Mouse (Mus musculus): ENCODE data around the gene Park7. TPM values are rescaled to one million over a fixed set of nuclear protein-coding genes. Genes with fewer than 3 reads are reported as not detected.

Park7 gene
- polyA plus RNA-seq, 1 experiment from 2014 or later, result 349 TPM

DNA sequence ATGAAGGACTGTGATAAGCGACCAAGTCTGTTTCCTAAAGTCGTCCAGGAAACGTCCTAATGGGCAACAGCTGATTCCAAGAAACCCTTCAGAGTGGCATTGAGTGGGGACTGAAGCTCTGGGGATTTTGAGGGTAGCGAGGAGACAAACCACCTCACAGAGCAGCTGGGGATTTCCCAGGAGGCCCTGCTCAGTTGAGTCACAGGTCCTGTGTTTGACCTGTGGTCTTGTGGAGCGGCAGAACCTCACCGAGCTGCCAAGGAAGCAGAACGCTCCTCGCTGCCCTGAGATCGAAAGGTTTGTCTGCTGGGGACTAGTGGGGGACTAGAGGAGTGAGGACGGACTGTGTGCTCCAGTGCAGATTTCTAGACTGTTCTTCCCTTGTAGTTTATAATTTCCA lies 13.6 kb upstream of the Park7 start:
- H3K27me3 ChIP-seq, result no peaks in the 10 kb centered on the region
- WGBS, result 53% methylated on average over 10 of the region's 10 CpGs
- H3K4me2 ChIP-seq, result no peak overlapping the region
- H3K4me1 ChIP-seq, result no peaks in the 10 kb centered on the region
- no peak overlapping the region for H3K27ac ChIP-seq
- no peak overlapping the region for H3K4me3 ChIP-seq
- H3K36me3 ChIP-seq, result no peaks in the 10 kb centered on the region
- H3K9ac ChIP-seq, result no peak overlapping the region
- no peak for ATAC-seq (ENCODE audit: insufficient number of reproducible peaks, low FRiP score, low TSS enrichment, low read depth)
- no peaks in the 10 kb centered on the region for H3K9me3 ChIP-seq

DNA sequence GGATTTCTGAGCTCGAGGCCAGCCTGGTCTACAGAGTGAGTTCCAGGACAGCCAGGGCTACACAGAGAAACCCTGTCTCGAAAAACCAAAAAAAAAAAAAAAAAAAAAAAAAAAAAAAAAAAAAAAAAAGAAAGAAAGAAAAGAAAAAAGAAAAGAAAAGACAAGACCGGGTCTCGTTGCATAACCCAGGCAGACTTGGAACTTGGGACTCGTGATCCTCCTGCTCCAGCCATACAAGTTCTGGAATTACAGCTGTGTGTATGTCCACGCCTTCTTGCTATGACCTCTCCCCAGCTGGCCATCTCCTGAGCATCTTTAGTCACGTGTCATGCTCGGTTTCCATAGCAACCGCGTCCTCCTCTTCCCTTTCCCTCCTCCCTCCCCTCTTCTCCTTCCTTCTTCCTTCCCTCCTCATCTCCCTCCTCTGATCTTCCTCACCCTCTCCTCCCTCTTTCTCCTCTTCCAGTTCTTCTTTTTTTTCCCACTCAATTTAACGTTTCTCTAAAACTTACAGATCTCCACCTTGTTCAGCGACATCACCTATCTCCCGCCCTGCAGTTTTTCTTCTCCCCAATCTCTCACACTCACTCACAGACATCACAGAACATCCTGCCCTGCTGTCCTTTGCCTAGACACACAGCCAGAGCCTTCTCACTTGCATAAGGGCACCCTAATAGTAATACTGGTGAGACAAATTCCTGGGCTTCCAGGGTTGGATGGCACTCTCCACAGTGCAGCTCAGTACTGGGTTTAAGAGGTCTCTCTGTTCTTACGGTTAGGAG lies 12.9 kb upstream of the Park7 start:
- Histone ChIP-seq H3K4me3 (no peak overlapping the region), H3K27me3 (no peaks in the 10 kb centered on the region), H3K27ac (no peak overlapping the region), H3K9me3 (no peaks in the 10 kb centered on the region), H3K4me1 (no peaks in the 10 kb centered on the region), H3K36me3 (no peaks in the 10 kb centered on the region), H3K4me2 (no peak overlapping the region), H3K9ac (no peak overlapping the region)
- no peak for ATAC-seq (ENCODE audit: insufficient number of reproducible peaks, low FRiP score, low TSS enrichment, low read depth)
- WGBS, result 54% methylated on average over 14 of the region's 14 CpGs

DNA sequence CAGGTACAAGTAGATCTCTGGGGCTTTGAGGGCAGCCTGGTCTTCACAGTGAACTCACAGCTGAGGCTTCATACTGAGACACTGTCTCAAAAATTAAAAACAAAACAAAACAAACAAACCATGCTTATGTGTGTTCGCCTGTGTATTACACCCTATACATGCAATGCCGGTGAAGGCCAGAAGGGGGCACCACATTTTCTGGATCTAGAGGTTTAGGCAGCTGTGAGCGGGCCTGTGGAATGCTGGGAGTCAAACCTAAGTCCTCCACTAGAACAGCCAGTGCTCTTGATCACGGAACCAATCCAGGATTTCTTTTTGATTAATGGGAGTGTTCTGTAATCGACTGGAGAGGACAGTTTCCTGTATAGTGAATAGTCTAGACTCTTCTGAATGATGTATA lies 11.7 kb upstream of the Park7 start:
- no peak for ATAC-seq (ENCODE audit: insufficient number of reproducible peaks, low FRiP score, low TSS enrichment, low read depth)
- Histone ChIP-seq H3K27me3 (no peaks in the 10 kb centered on the region), H3K4me1 (no peaks in the 10 kb centered on the region), H3K4me2 (no peak overlapping the region), H3K27ac (no peak overlapping the region), H3K4me3 (no peak overlapping the region), H3K36me3 (no peaks in the 10 kb centered on the region), H3K9ac (no peak overlapping the region), H3K9me3 (no peaks in the 10 kb centered on the region)
- WGBS, result 57% methylated on average over 5 of the region's 5 CpGs

DNA sequence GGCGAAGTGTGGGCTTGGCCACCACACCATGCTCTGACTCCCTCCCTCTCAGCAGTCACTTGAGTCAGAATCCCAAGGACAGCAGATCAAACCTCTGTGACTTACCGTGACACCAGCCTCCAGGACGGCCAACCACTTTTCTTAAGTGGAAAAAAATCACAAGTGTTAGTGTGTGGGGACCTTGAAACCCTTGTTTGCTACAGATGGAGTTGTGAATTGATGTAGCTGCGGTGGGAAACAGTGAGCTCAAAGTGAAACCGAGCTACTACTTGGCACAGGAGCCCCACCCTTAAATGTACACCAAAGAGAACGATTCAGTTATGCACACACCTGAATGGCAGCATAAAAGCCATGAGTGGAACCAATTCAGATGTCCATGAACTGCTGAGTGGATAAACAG lies 10.7 kb upstream of the Park7 start:
- H3K9me3 ChIP-seq, result no peaks in the 10 kb centered on the region
- H3K4me2 ChIP-seq, result no peak overlapping the region
- H3K27me3 ChIP-seq, result no peaks in the 10 kb centered on the region
- whole genome bisulfite sequencing, result 85% methylated on average over 6 of the region's 6 CpGs
- no peak for ATAC-seq (ENCODE audit: insufficient number of reproducible peaks, low FRiP score, low TSS enrichment, low read depth)
- no peak overlapping the region for H3K27ac ChIP-seq
- H3K4me3 ChIP-seq, result no peak overlapping the region
- H3K4me1 ChIP-seq, result no peaks in the 10 kb centered on the region
- no peaks in the 10 kb centered on the region for H3K36me3 ChIP-seq
- H3K9ac ChIP-seq, result no peak overlapping the region

DNA sequence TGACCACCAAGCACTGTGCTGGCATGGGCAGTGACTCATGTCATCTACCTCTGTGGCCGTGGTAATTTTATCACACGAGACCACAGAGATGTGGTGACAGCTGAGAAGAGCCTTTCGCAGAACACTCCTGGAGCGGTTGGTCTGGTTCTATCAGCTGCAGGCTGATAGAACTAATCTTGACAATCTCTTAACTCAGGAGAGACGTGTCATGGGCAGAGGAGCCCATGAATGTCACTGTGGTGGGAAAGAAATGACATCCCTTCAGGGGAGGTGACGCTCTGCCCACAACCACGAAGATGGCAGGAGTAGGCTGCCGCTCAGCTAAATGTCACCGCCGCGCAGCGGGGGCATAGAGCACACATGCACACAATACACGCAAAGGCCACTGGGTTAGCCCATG lies 10.1 kb upstream of the Park7 start:
- ATAC-seq (ENCODE audit: insufficient number of reproducible peaks, low FRiP score, low TSS enrichment, low read depth), result no peak
- Histone ChIP-seq H3K9ac (no peak overlapping the region), H3K4me3 (no peak overlapping the region), H3K9me3 (no peaks in the 10 kb centered on the region), H3K4me1 (no peaks in the 10 kb centered on the region), H3K4me2 (no peak overlapping the region), H3K36me3 (no peaks in the 10 kb centered on the region), H3K27me3 (no peaks in the 10 kb centered on the region), H3K27ac (no peak overlapping the region)
- WGBS, result 78% methylated on average over 13 of the region's 13 CpGs

DNA sequence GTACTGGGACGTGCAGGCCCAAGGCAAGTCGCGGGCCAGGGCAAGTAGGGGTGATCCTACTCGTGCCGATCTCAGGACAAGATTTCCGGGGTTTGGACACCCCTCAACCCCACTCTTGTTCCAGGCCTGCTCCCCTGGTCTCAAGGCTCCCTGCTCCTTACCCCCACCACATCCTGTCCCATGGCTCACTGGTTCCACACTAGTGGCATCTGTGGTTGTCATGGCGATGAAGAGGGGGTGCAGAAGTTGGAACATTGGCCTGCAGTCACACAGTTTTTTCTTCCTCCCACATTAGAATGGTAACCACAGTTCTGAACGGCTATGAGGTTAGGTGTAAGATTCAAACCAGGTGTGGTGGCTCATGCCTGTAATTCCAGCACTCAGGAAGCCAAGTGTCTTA lies 7.0 kb upstream of the Park7 start:
- Histone ChIP-seq H3K4me2 (no peak overlapping the region), H3K4me1 (no peaks in the 10 kb centered on the region), H3K9me3 (no peaks in the 10 kb centered on the region), H3K36me3 (no peaks in the 10 kb centered on the region), H3K27ac (no peak overlapping the region), H3K27me3 (no peaks in the 10 kb centered on the region), H3K9ac (no peak overlapping the region), H3K4me3 (no peak overlapping the region)
- WGBS, result 74% methylated on average over 8 of the region's 8 CpGs
- no peak for ATAC-seq (ENCODE audit: insufficient number of reproducible peaks, low FRiP score, low TSS enrichment, low read depth)

DNA sequence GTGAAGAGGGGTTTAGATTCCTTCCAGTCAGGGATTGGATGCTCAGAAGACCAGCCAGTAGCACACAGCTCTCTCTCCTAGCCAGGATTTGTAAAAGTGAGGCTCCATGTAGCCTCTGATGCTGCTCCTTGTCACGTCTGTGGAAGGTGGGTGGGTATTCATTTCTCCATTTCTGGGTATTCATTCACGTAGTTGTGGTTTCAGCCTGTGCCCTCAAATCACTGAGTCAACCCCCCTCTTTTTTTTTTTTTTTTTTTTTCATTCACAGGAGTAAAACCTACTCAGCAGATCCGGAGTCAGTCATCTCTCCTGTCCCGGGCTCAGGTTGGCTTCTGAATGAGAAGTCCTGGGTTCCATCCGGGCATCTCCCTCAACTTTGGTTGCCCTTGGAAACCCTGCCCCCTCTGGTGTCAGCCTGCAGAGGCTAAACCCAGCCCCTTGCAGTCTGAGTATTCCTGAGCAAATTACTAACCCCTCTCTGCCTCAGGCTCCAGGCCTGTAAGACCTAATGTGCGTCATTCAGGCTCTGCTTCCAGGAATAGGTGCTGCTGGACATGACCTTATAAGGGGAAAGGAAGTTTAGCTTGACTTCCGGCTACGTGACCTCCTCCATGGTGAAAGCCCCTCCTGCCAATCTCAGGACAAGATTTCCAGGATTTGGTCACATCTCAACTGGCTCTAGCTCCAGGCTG lies 3.2 kb upstream of the Park7 start:
- no peak overlapping the region for H3K27ac ChIP-seq
- H3K9me3 ChIP-seq, result no peaks in the 10 kb centered on the region
- no peaks in the 10 kb centered on the region for H3K27me3 ChIP-seq
- H3K4me1 ChIP-seq, result peaks cover 14% of the 10 kb centered on the region
- no peak overlapping the region for H3K4me2 ChIP-seq
- 71% methylated on average over 8 of the region's 8 CpGs for WGBS
- H3K36me3 ChIP-seq, result no peaks in the 10 kb centered on the region
- no peak overlapping the region for H3K9ac ChIP-seq
- no peak for ATAC-seq (ENCODE audit: insufficient number of reproducible peaks, low FRiP score, low TSS enrichment, low read depth)
- H3K4me3 ChIP-seq, result no peak overlapping the region

DNA sequence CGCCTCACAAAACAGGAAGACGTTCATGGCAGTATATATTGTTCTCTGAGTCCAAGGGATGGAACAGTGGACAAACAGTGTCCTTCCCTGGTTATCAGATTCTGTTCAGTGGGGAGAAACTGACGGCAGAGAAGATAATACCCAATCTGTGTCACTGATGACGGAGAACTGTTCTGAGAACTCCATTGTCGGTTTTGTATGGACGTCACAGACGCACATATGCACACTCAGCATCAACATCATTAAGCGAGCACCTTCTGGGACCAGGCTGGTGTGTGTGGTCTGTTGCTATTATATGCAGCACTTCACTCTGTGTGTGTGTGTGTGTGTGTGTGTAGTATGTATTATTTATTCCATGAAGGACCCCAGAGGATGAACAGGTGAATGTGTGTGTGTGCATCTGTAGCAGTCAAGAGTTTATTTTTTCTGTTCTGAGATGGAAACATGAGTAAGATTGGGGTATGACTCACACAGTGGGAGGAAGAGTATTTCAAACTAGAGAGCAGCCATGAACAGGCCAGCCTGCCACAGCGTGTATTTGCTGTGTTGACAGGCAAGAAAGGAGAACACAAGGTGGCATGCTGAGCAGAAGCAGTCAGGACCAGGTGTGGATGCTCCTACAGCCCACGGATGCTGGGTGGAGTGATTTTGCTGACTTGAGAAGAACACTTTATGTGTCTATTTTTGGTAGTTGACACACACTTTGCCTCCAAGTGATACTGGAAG lies 1.1 kb upstream of the Park7 start:
- Histone ChIP-seq H3K9me3 (no peaks in the 10 kb centered on the region), H3K4me2 (peak overlapping the region; percentile 58), H3K4me3 (peak overlapping the region; percentile 64), H3K27me3 (no peaks in the 10 kb centered on the region), H3K4me1 (peaks cover 14% of the 10 kb centered on the region), H3K9ac (peak overlapping the region; percentile 87), H3K36me3 (no peaks in the 10 kb centered on the region), H3K27ac (peak overlapping the region; percentile 92)
- 51% methylated on average over 10 of the region's 10 CpGs for WGBS
- ATAC-seq (ENCODE audit: insufficient number of reproducible peaks, low FRiP score, low TSS enrichment, low read depth), result no peak

DNA sequence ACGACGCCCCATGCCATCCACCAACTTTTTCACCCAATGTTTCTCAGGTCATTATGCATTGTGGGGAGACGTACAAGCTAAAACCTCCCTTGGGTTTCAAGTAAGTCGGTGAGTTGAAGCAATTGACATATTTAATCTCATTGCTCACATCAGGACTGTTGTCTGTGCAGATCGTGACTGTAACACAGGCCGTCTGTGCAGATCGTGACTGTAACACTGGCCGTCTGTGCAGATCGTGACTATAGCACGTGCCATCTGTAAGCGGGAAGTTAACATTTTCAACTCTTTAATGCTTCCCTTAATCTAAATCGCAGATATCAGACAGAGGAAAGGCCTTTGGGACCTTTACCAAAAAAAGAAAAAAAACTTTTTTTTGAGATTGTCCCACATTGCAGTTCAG lies 494 bp downstream of the Park7 start:
- peak overlapping the region; percentile 64 for H3K4me3 ChIP-seq
- H3K9ac ChIP-seq, result peak overlapping the region; percentile 44
- H3K4me1 ChIP-seq, result peaks cover 22% of the 10 kb centered on the region
- H3K27me3 ChIP-seq, result no peaks in the 10 kb centered on the region
- ATAC-seq (ENCODE audit: insufficient number of reproducible peaks, low FRiP score, low TSS enrichment, low read depth), result no peak
- WGBS, result 15% methylated on average over 12 of the region's 12 CpGs
- H3K9me3 ChIP-seq, result no peaks in the 10 kb centered on the region
- H3K27ac ChIP-seq, result peak overlapping the region; percentile 92
- peak overlapping the region; percentile 58 for H3K4me2 ChIP-seq
- no peaks in the 10 kb centered on the region for H3K36me3 ChIP-seq

DNA sequence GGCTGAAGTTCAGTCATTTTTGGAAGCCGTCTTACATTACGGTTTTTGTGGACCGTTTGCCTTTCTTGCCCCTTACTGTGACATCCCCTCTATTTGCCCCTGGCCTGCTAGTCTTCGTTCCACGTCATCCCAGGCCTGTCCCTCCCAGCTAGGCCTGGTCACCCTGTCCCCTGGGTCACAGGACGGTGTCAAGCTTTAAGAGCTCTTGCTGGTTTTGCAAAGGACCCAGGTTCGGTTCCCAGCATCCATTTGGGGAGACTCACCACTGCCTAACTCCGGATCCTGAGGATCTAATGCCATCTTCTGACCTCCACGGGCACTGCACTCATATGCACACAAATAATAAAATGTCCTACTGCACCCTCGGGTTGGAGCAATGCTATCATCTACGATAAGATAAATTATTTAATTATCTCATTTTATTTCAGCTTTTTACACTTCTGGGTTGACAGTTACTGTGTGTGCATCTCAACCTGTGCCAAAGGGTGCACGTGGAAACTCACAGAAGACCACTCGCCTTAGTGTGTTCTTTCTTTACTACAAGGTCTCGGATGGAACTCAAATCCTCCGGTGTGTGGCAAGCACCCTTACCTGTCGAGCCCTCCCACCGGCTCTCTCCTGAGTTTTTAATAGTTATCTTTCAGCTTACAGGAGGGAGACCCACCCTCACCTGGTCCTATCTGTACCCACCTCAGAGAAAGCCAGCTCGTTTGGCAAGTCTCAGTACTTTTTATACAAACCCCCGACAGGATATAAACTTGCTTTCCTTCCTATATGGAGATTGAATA lies 3.9 kb downstream of the Park7 start:
- ATAC-seq (ENCODE audit: insufficient number of reproducible peaks, low FRiP score, low TSS enrichment, low read depth), result no peak
- Histone ChIP-seq H3K4me1 (peaks cover 28% of the 10 kb centered on the region), H3K4me2 (peak overlapping the region; percentile 66), H3K27ac (peak overlapping the region; percentile 79), H3K27me3 (no peaks in the 10 kb centered on the region), H3K4me3 (peak overlapping the region; percentile 97), H3K36me3 (peaks cover 12% of the 10 kb centered on the region), H3K9me3 (no peaks in the 10 kb centered on the region), H3K9ac (no peak overlapping the region)
- 87% methylated on average over 19 of the region's 19 CpGs for WGBS

DNA sequence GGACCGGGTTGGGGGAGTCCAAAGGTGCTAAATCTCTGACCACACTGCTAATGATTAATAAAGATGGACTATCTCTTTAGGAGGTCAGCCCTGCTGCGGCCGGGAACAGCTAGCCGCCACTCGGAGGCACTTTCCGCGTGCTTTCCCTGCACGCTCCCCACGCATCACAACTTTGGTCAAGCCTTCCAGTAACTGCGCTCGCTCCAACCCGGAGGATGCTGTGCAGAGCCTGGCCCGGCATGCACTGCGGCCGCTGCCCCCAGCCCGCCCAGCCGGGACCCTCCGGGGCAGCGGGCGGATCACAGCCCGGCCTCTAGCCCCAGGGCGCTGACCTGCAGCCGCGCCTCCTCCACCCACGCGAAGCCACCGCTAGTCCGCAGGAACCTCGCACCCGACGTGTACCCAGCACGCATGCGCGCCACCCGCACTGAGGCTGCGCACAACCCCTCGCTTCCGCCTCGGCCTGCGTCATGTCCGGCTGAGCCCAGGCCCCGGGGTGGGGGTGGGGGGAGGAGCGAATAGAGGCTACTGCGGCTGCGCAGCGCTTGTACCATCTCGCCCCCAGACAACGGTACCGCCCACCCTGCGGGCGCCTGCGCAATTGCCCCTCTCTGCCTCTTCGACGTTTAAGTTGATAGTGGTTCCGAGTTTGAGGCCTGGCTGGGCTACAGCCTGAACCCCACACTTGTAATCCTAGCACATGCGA lies 4.6 kb downstream of the Park7 start:
- H3K4me1 ChIP-seq, result peaks cover 22% of the 10 kb centered on the region
- peak overlapping the region; percentile 90 for H3K27ac ChIP-seq
- peak overlapping the region; percentile 97 for H3K4me3 ChIP-seq
- H3K36me3 ChIP-seq, result peaks cover 17% of the 10 kb centered on the region
- WGBS, result under 1% methylated on average over 56 of the region's 56 CpGs
- no peaks in the 10 kb centered on the region for H3K27me3 ChIP-seq
- peak; percentile 90 for ATAC-seq (ENCODE audit: insufficient number of reproducible peaks, low FRiP score, low TSS enrichment, low read depth)
- peak overlapping the region; percentile 93 for H3K9ac ChIP-seq
- peak overlapping the region; percentile 66 for H3K4me2 ChIP-seq
- no peaks in the 10 kb centered on the region for H3K9me3 ChIP-seq

All from limb, embryonic 15.5 days (tissue).